Mouse (Mus musculus) gastrocnemius, adult 8-10 months (tissue): Measurements from ENCODE around the gene Dtx4. TPM values are rescaled to one million over a fixed set of nuclear protein-coding genes. Genes with fewer than 3 reads are reported as not detected.
A peak's percentile ranks its signal among the peaks of the same experiment; 100 is the strongest.
"Not testable (repeated sequence)": the region's sequence is repeated elsewhere in the genome, so short reads cannot be mapped to it uniquely, and the experiment has no call there.

ENCODE experiments used
- DNase-seq, 2 experiments: peaks; one replicate each; pipeline ENCODE4 v3.0.0; 2022; ENCODE audit warnings: low spot score in 2 of 2
- total RNA-seq, 4 experiments: library from RNA; stranded (reverse); gene quantifications; 2 replicates each; pipeline ENCODE4 v1.2.4; 2022

Dtx4 gene
- 1 to 10 TPM; 2.1 to 2.6 (median 2.4) TPM for total RNA-seq

DNA sequence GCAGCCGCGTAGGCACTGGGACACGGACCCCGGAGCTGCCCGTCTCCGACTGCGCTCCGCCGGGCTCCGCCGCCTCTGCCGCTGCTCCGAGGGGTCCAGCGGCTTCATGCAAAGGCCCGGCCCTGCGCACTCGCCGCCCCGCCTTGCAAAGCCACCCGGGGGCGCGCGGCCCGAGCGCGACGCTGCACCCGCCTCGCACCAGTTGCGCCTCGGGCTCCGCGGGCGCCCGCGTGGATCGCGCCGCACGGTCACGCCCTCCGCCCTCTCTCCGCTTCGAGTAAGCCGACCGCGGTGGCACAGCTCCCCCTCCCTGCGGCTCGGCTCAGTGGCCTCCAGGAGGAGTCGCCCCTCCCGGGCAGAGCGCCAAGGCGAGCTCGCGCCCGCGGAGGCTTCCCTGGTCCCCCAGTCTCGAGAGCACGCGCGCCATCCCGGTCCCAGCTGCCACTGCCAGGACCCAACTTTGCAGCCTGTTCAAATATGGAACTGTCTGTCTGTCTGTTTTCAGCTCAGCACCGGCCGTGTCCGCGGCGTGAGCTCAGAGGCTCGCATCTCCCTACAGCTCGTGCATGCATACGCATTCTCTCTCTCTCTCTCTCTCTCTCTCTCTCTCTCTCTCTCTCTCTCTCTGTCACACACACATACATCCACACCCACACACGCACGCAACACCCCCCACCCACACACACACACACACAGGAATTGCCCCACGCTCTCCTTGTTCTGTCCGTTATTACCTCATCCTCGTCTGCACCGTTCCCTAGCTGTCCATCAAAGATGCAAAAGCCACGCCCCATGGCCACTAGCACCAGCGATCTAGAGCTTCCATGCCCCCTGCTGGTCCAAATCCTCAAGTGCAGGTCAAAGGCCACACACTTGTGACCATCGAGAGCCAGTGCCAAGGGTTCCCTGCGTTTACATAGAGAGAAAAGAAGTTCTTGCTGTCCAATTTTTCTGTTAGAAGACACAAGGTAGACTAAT lies at the start of gene Dtx4:
TSS of gene Dtx4 (minus strand) at position 85 of the 978 bp plus-strand sequence.
- peak; percentile 91 to 92 for DNase-seq

DNA sequence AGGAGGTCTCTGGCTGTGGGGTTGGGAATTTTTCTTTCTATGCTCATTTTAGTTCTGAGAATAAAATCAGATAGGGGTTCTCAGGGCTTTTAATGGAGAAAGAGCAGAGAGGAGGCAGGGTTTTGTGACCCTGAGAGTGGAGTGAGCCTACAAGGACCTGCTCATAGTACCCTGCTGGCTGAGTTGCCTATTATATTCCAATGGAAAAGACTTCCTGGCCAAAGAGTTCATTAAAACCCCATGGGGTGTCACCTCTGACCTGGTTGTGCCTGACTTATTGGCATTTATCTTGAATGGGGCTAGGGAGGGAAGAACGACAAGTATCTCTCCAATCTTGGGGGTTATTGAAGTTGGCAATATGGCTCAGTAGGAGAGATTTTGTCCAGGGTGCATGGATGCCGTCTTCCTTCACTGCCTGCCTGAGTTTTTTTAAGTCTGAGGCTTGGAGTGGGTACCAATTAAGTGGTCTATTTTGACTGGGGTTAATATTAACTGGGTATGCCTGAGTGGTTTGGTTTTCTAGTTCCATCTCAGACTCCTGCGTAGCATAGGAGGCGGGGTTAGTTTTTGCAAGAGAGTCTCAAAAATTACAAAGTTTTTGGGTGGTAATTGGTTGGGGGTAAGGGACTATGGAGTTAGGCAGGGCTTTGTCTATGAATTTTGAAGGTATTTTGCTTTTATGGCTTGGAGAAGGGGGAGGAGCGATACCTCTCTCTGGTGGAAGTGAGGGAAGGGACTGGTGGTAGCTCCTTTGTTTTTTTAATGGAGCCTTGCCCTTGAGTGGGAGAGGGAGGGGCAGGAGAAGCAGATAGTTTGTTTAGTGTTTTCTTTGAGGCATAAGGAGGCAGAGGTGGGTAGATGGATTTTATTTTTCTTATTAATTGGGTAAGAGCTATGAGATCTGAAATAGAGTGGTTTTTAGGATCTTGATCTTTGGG lies 49.0 kb upstream of the Dtx4 start:
- no peak for DNase-seq

DNA sequence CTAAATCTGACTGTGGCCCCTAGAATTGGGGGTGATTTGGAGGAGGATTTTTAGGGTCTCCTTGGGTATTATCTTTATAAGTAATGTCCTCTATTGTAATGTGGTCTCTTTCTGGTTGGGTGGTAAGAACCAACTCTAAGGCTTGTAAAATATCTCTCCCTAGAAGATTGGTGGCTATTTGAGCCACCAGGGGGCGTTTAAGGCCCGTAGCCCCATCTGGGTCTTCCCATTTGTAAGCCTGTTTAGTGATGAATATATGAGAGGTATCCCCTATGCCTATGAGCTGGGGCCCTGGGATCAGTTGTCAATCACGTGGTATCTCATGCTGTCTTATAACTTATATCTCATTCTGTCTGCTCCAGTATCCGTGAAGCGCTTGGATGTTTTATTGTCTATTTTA lies 47.9 kb upstream of the Dtx4 start:
- DNase-seq: peak in 1 of 2 experiments; percentile 14

DNA sequence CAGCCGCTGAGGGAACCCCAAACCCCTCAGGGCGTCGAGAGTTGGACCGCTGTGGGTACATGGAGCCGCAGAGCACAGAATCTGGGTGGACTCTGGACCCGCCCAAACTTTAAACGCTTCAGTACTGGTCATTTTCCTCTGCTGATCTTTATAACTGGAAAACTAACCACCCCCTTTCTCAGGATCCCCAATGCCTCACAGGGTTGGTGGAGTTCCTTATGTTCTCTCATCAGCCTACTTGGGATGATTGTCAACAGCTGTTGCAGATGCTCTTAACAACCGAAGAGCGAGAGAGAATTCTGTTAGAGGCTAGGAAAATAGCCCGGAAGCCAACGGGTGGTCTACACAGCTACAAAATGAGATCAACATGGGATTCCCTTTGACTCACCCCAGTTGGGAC lies 44.2 kb upstream of the Dtx4 start, which contains the start of gene Fam111a:
TSS of gene Fam111a (plus strand) at position 301 of the 400 bp plus-strand sequence.
- not testable (repeated sequence) for DNase-seq

DNA sequence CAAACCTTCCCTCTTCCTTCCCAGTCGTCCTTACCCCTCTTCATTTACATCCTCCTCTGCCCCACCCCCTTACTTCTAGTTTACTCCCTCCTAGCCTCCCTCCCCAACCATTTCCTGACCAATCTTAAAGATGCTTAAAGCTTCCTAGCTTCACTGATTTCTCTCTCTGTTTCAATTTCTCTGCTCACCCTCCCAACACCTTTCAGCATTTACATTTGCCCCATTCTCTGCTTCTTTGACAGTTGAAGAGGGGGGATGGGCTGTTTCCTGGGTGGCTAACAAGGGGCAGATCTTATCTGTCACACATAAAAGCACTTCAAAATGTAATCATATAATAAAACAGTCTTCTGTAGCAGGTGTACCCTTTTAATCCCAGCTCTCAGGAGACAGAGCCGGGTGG lies 40.4 kb upstream of the Dtx4 start:
- no peak for DNase-seq

DNA sequence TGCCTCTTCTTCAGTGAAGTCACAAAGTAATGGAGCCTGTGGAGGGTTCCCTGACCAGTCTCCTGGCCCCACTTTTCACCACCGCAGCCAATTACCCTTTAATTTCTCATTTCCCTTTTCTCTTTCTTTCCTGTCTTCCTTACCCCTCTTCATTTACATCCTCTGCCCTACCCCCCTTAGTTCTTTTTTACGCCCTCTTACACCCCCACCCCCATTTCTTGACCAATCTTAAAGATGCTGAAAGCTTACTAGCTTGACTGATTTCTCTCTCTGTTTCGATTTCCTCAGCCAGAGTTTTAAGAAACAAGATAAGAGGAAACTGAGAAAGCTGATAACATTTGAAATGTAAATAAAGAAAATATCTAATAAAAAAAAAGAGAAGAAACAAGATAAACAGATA lies 39.5 kb upstream of the Dtx4 start:
- DNase-seq: no peak

DNA sequence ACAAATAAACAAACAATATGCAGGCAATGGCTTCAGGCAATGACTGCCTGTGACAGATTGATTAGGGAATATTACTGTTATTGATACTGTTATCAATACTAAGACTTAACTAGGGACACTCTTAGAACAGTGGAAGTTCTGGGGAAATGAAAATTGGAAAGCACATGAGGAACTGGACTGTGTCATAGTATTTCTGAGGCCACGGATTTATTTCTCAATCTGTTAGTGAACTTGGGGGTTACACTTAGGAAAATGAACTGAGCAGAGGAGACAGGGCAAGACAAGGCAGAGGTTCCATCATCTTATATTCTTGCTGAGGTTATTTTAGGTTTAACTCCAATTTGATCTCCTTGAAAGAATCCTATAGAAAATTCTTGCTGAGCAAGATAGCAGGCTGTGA lies 38.7 kb upstream of the Dtx4 start:
- DNase-seq: no peak

DNA sequence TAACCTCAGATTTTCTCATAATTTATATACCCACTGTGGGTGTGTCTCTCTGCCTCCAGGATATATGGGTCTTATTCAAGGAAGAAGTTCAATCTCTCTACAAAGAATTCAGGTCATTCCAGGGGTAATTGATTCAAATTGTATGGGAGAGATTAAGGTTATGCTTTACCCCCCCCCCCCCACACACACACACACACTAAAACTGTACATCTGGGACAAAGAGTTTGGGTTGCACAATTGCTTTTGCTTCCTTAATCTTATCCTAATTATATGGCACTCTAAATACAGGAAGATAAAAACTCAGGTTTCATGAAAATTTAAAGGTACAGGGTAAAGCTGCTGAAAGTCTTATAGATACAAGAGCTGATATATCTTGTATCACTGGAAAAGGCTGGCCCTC lies 35.9 kb upstream of the Dtx4 start:
- no peak for DNase-seq

DNA sequence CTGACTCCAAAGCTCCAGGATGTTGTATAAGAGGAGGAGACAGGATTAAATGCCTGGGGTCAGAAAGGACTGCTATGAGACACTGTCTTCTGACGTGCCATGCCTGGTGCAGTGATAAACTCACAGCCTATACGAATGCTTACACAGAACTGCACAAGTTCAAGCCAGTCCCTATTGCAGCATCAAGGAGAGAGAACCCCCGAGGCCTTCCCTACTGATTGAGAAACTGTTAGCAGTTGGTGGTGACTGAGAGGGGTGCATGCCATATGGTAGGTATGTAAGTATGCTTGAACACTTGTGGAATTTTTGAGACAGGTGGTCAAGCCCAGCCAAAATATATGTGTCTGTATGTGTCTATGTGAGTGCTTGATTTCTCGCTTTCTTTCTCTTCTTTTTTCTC lies 22.1 kb upstream of the Dtx4 start:
- DNase-seq: no peak

DNA sequence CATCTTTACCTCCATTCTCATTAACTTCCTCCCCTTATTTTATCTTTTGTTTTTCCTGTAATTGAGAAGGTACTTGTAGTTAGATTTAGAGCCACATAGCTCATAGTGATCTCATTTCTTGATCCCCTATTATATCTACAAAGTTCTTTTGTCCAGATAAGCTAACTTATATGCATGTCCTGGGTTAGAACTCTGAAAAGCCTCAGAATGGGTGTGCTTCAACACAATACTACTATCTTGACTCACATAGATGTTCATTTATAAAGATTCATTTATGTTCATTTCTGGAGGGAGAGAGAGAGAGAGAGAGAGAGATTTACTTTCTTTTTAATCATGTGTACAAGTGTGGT lies 17.3 kb upstream of the Dtx4 start:
- DNase-seq: no peak

DNA sequence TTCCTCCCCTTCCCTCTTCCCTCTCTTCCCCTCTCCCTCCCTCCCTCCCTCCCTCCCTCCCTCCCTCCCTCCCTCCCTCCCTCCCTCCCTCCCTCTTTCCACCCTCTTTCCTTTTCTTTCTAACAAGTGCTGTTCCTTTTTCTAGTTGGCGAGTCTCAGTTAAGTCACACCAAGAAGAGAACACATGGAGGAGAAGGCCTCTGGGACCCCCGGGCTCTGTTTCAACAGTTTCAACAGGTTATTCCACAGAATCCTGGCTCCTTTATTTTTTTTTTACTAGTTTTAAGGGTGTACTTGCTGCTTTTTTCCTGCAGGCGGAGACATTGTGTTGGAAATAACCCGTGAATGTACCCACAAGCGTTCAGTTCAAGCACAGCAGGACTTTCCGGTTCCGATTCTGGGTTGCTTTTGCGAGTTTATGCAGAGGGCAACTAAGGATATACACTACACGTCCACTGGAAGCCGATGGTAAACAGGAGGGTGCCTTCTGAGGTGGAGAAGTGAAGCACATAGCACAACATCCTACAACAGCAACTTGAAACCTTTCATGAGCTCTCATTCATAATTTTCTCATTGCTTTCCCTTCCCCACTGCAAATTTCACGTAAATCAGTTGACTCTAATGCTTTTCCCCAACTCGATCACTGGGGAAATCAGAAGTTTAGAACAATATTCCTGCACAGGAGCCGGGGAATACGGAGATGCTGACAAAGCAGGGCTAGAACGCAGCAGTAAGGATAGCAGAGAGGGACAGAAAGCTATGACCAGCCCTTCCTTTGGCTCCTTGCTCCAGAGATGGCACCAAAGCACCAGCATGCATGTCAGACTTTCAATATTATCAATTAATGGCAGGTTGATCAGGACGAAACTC lies 16.7 kb upstream of the Dtx4 start:
- peak in 1 of 2 experiments; percentile 9 for DNase-seq

DNA sequence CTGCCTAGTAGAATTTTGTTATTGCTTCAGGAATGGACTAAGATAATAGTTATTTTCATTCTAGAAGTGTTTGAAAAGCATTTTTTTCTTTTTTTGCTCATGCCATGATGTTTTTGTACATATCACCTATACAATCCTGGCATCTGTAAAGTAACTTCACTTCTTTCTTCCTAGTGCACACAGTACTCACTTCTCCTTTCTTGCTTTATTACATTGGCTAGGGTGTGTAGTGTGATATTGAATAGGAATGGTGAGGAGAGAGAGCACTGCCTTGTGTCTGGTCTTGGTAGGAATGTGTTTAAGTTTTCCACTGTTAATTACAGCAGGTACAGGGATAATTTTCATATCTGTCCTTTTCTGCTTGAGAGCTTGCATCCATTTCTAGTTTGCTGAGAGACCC lies 13.4 kb upstream of the Dtx4 start:
- no peak for DNase-seq

DNA sequence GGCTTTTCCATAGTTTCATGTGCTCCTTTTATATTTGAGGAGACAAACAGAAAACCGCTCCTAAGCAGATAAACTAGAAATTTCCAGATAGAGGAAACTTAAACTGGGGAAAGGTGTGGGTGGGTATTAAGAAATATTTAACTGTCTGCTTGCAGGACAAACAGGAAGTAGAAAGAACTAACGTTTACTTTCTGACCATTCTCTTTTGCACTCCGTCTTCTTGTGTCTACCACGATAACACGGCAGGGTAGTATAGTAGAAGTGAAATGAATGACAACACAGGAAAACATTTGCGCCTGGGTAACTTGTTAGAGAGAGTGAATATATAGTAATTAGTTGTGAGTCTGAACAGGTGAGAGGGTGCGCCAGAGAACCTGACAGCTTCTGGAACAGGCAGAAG lies 1.5 kb upstream of the Dtx4 start:
- no peak for DNase-seq

DNA sequence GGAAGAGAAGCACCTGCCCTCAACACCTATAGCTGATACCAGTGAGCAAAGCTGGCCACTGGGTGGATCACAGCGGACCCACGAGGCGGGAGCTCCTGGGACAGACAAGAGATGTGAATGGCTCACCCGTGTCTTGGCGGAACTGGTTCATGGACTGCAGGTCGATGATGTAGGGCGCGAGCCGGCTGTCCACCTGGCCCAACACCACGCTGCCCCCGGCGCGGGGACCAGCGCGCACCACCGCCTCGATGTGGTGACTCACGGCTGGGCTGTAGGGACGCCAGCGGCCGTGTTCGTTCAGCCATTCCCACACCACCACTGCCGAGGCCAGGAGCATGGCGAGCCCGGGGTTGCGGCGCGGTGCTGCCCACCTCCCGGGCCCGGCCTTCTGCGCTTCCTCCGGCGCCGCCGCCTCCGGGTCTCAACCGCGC lies 358 bp downstream of the Dtx4 start:
- no peak for DNase-seq

DNA sequence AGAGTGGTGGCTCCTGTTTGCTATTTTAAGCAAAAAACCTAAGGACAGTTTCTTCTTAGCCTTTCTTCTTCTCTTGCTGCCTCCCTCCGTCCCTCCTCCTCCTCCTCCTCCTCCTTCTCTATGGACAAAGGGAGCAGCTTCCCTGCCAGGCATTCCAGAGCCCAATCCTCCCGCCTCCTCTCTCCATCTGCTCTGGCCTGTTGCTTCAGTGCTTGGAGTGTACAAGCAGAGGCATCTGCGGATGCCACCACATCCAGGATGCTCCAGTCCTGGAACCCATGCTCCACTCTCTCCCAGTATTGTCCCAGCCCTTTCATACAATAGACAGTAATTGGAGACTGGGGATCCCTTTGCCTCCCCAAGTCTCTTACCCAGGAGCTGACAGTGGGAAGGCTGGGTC lies 1.1 kb downstream of the Dtx4 start:
- no peak for DNase-seq

DNA sequence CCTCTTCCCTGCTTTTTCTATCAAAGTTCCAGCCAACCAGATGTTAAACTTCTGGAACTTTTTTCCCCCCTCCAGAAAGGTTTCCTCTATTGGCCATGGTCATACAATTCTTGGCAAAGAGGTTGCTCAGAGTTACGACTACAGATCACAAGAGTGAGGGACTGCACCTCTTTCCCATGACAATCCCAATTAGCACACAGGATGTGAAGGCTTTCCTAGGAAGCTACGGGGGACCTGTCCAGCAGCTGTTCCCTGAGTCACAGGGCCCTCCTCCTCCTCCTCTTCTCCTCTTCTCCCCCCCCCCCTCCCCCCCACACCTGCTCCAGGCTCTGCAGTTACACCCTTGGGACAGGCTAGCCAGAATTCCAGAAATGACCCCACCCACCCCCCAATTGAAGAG lies 1.8 kb downstream of the Dtx4 start:
- DNase-seq: no peak

DNA sequence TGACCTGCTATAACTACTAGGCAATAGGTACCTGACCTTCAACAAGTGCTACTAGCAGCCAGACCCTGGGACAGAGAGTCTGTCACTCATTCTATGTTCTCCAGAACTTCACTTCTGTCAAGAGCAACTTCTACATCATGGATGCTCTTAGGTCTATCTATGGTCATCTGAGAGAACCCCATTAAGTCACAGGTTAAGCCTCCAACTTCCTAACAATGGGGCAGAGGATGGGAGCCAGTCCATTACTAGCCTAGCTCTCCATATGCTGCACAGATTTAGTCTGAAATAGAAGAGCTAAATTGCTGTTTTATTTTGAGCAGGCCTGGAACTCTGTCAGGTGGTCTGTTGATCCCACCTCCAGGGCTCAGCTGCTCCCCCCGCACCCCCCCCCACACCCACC lies 2.3 kb downstream of the Dtx4 start:
- DNase-seq: no peak

DNA sequence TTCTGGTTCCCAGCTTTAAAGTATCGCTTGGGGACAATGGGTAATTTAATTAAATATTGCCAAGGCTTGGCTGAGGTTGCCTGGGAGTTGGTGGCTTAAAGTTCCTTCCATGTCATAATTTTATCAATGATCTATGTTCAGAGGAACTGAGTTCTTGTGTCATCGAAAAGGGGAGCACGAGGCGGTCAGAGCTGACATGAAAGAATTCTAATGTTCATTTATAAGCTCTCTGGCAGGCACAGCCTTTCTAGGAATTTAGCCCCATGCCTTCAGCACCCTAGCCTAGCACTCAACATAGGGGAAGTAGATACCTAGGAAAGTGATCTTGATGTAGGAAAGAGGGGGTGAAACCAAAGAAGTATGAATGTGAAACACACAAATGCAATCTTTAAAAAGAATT lies 2.9 kb downstream of the Dtx4 start:
- no peak for DNase-seq

DNA sequence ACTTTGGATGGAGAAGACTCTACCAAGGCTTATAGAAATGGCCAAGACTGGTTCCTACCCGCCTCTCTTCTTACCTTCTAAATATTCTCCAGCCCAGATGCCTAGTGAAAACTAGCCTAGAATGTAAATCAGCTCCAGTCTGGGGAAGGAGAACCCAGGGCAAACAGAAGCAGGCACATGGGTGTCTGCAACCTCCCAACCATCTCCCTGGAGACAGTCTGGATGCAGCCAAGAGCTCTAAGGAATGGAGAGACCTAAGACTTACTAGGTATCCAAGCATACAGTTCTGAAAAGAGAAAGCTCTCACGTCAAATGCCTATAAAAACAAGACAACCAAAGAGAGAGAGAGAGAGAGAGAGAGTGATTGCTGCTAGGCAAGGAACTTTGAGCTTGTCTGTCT lies 3.3 kb downstream of the Dtx4 start:
- DNase-seq: no peak

DNA sequence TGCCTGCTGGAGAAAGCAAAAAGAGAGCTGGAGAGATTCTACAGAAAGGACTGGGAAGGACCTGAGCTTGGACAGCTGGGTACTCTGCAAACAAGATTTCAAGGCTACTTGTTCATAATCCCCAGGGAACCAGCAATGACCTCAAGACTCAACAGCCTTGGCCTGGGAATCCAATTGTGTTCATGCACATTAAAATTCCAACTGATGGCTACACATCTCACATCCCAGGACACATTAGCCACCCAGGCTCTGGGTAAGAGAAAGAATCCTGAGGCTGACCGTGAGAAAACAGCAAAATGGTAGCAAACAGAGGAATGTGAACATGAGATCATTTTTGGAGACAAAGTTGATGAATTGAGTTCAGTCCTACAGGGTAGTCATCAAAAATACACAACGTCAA lies 5.0 kb downstream of the Dtx4 start:
- no peak for DNase-seq

DNA sequence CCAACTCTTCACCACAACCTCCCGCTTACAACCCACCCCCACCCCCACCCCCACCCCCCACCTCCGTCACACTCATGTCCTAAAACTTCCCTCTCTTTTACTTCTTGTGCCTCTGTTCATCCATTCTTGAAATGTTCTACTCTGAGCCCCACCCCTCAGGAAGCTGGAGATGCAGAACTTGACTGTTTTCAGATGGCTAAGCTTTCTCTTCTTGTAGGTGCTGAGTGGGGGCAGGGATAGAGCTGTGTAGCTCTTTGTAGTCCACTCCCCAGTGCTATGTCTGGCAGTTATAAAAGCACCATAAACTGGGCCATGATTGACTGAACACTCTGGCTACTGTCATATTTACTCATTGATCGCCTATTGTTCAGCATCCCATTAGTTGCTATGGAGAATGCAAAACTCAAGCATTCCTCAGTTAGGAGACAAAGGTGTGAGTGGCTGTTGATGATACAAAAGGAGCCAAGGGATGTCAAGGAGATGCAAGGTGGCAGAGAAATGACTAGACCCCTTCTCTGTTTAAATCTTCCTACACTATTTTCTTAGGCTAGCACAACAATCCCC lies 6.2 kb downstream of the Dtx4 start:
- no peak for DNase-seq
